Mouse (Mus musculus) thymus, adult 2 months (tissue): ENCODE data around the gene Optc.

Experiments used
- CTCF ChIP-seq: fragments of 200-500 bp; IDR thresholded peaks from 2 replicates; pipeline ENCODE4 v1.5.1; 2012; ENCODE audit warnings: mild to moderate bottlenecking, control low read depth, low read length, moderate library complexity, borderline replicate concordance; ENCODE audit not compliant: control insufficient read depth, poor library complexity, insufficient read depth; ENCODE audit errors: extremely low read depth
- POLR2A ChIP-seq: fragments of 200-500 bp; IDR thresholded peaks from 2 replicates; pipeline ENCODE4 v1.6.1; 2012; ENCODE audit warnings: mild to moderate bottlenecking, low read length, control low read depth, moderate library complexity; ENCODE audit not compliant: control insufficient read depth, poor library complexity, insufficient read depth; ENCODE audit errors: extremely low read depth

GRCm38 (mm10) chr1:133878825-133879423, 28.9 kb downstream of the Optc start:
- no peak for TF ChIP-seq POLR2A
- TF ChIP-seq CTCF: no peak
